Mouse (Mus musculus) cerebellum, adult 9-11 months (tissue): Measurements from ENCODE around the gene Olfr1167.
"Not testable (repeated sequence)": the region's sequence is repeated elsewhere in the genome, so short reads cannot be mapped to it uniquely, and the experiment has no call there.

Experiments
- DNase-seq: peaks from one replicate; pipeline ENCODE4 v3.0.0; 2022

The Olfr1167 gene

GRCm38 (mm10) chr2:88155093-88155492 is at the start of gene Olfr1167:
Gene Olfr1167, minus strand, starts transcription at chr2:88155193.
- not testable (repeated sequence) for DNase-seq

GRCm38 (mm10) chr2:88181580-88181979 is 26.6 kb upstream of the Olfr1167 start, which contains the start of gene Olfr1168:
Gene Olfr1168, plus strand, starts transcription at chr2:88181880.
- DNase-seq: no peak

- no peak for DNase-seq
These were observed 26.8 kb downstream of the Olfr1167 start, which contains the start of gene Olfr1166 for GRCm38 (mm10) chr2:88128172-88128571. Gene Olfr1166, minus strand, starts transcription at chr2:88128272.
